Comparison of ENCODE assay signal across 20 mouse cellular contexts in the genomic region with DNA sequence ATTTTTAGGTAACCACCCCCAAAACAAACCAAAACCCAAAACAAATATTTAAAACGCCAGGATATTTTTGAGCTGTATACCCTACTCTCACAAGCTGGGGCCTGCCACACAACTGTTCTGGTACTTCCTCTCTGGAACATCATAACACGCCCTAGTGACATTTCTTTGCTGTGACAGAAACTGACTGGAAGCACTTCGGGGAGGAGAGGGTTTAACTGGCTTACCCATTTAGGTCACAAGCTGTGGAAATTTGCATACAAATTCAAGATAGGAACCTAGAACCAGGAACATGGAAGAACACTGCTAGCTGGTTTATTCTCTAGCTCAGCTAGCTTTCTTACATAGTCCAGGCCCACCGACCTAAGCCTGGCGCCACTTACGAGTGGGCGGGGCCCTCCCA.
"Had no signal": no experiment of that assay in that cellular context is flagged by ENCODE, and none has a peak within 500 bp of the region (broad histone marks: within the 10 kb centered on the region; RNA-seq: fewer than 3 reads in every experiment).

No protein-coding gene starts in this region.

- H3K36me3 ChIP-seq: liver, embryonic 12.5 days; liver, embryonic 15.5 days had no signal

- H3K9ac ChIP-seq: limb, embryonic 13.5 days; liver, embryonic 12.5 days; liver, embryonic 15.5 days; midbrain, embryonic 12.5 days; midbrain, embryonic 15.5 days; neural tube, embryonic 13.5 days had no signal

- H3K4me3 ChIP-seq: layer of hippocampus, adult 2 months; limb, embryonic 10.5 days; limb, embryonic 13.5 days; liver, embryonic 12.5 days; liver, embryonic 15.5 days; midbrain, embryonic 12.5 days; midbrain, embryonic 15.5 days; neural tube, embryonic 13.5 days had no signal

- H3K4me1 ChIP-seq: limb, embryonic 10.5 days; liver, embryonic 12.5 days; liver, embryonic 15.5 days; midbrain, embryonic 12.5 days; midbrain, embryonic 15.5 days; neural tube, embryonic 13.5 days had no signal

- H3K9me3 ChIP-seq: limb, embryonic 10.5 days; limb, embryonic 13.5 days; liver, embryonic 12.5 days; liver, embryonic 15.5 days; midbrain, embryonic 12.5 days; midbrain, embryonic 15.5 days had no signal

- H3K27me3 ChIP-seq: limb, embryonic 13.5 days; liver, embryonic 12.5 days; liver, embryonic 15.5 days; midbrain, embryonic 12.5 days; midbrain, embryonic 15.5 days; neural tube, embryonic 13.5 days had no signal

- H3K27ac ChIP-seq: kidney, postnatal 0 days; layer of hippocampus, adult 2 months; limb, embryonic 10.5 days; limb, embryonic 13.5 days; liver, embryonic 12.5 days; liver, embryonic 15.5 days; macrophage; midbrain, embryonic 12.5 days; midbrain, embryonic 15.5 days; neural tube, embryonic 13.5 days had no signal

- DNase-seq: kidney, adult 2 months; kidney, postnatal 25 days; layer of hippocampus, adult 9-11 months; liver; lung, adult 18-20 months; lung, postnatal 14 days; right cerebral cortex, adult 18-20 months; right cerebral cortex, postnatal 14 days; right cerebral cortex, postnatal 4 days; thymus, postnatal 25 days had no signal
